Mouse (Mus musculus) heart, embryonic 14.5 days (tissue): Measurements from ENCODE around the gene Slc22a22. TPM values are rescaled to one million over a fixed set of nuclear protein-coding genes. Genes with fewer than 3 reads are reported as not detected.
A peak's percentile ranks its signal among the peaks of the same experiment; 100 is the strongest.

ENCODE experiments used
- ATAC-seq: fragments of 200-750 bp; cut with Nextera tagmentation; 2 replicates; pipeline ENCODE4 v1.8.0; 2017; ENCODE audit warnings: low read depth, moderate TSS enrichment; ENCODE audit not compliant: insufficient number of reproducible peaks, insufficient read depth, low FRiP score
- H3K27ac ChIP-seq, 2 experiments: fragments of 200-500 bp in 1 of 2; fragments of 300-500 bp in 1 of 2; sonication (generic) in 1 of 2; replicated peaks in 1 of 2; 2 replicates each; pipeline ENCODE4 v1.5.1; 2012 to 2014; ENCODE audit warnings: low read depth in 2 of 2, low read length in 2 of 2, control low read depth in 1 of 2, mild to moderate bottlenecking in 1 of 2, mixed read lengths in 1 of 2; ENCODE audit not compliant: control insufficient read depth in 1 of 2, insufficient read depth in 1 of 2
- H3K27me3 ChIP-seq: fragments of 300-500 bp; sonication (generic); 2 replicates; pipeline ENCODE4 v1.6.1; 2014; ENCODE audit warnings: mild to moderate bottlenecking, low read length, control low read depth; ENCODE audit not compliant: control insufficient read depth, insufficient read depth
- H3K36me3 ChIP-seq: fragments of 300-500 bp; sonication (generic); 2 replicates; pipeline ENCODE4 v1.6.1; 2014; ENCODE audit warnings: mild to moderate bottlenecking, control low read depth, low read length, mixed read lengths; ENCODE audit not compliant: control insufficient read depth, insufficient read depth
- H3K4me1 ChIP-seq, 2 experiments: fragments of 200-500 bp in 1 of 2; fragments of 300-500 bp in 1 of 2; sonication (generic) in 1 of 2; 2 replicates each; pipeline ENCODE4 v1.6.1; 2012 to 2014; ENCODE audit warnings: low read length in 2 of 2, control low read depth in 1 of 2, mixed read lengths in 1 of 2; ENCODE audit not compliant: control insufficient read depth in 2 of 2, insufficient read depth in 2 of 2
- H3K4me2 ChIP-seq: fragments of 300-500 bp; sonication (generic); 2 replicates; pipeline ENCODE4 v1.6.1; 2014; ENCODE audit warnings: mild to moderate bottlenecking, low read length
- H3K4me3 ChIP-seq, 2 experiments: fragments of 200-500 bp in 1 of 2; fragments of 300-500 bp in 1 of 2; sonication (generic) in 1 of 2; 2 replicates each; pipeline ENCODE4 v1.5.1; 2012 to 2014; ENCODE audit warnings: low read length in 2 of 2, mild to moderate bottlenecking in 2 of 2, control low read depth in 1 of 2, low read depth in 1 of 2, moderate library complexity in 1 of 2; ENCODE audit not compliant: control insufficient read depth in 1 of 2, insufficient read depth in 1 of 2
- H3K9ac ChIP-seq: fragments of 300-500 bp; sonication (generic); 2 replicates; pipeline ENCODE4 v1.6.1; 2014; ENCODE audit warnings: mild to moderate bottlenecking, low read length
- H3K9me3 ChIP-seq: fragments of 300-500 bp; sonication (generic); 2 replicates; pipeline ENCODE4 v1.6.1; 2016; ENCODE audit warnings: low read length, control low read depth; ENCODE audit not compliant: control insufficient read depth
- WGBS: fragments of 180-500 bp; shearing (Covaris S2); extraction: QIAGEN DNeasy Blood & Tissue Kit; methylation state at CpG from one replicate; pipeline ENCODE4 v1.1.7; 2014; 5-methylcytosine and 5-hydroxymethylcytosine counted together
- polyA plus RNA-seq: library from polyadenylated mRNA; unstranded; fragments of >200 nt; fragmentation: Nextera tagmentation; extraction: Ambion mirVana; gene quantifications from 2 replicates; pipeline ENCODE4 v1.2.1, GENCODE M21; 2014

Slc22a22 gene
- polyA plus RNA-seq, 1 experiment from 2014 or later: not detected

GRCm38 (mm10) chr15:57461284-57461683 lies 16.1 kb downstream of the Slc22a22 start:
- H3K27me3 ChIP-seq: no peaks in the 10 kb centered on the region
- 37% methylated on average over 1 of the region's 1 CpGs for WGBS
- no peak overlapping the region for H3K27ac ChIP-seq

DNA sequence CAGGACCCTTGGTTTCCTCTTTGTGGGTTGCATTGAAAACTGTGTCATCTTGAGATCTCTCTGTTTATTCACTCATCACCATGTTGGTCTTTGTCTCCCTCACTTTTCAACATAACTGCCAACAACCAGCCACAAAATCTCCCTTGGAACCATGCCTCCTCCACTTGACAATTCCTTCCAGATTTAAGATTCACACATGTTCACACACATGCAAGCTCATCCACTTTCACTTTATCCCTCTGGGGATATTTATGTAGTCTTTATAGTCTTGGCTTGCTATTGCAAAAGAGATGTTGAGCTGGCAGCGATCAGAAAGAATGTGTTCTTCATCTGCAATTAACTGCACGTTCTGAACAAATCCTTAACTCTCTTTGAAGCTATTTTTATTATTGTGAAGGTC lies 20.1 kb downstream of the Slc22a22 start:
- Histone ChIP-seq H3K4me3 (no peak overlapping the region), H3K9me3 (no peaks in the 10 kb centered on the region), H3K9ac (no peak overlapping the region), H3K27ac (no peak overlapping the region), H3K4me2 (no peak overlapping the region), H3K36me3 (no peaks in the 10 kb centered on the region), H3K4me1 (no peaks in the 10 kb centered on the region), H3K27me3 (no peaks in the 10 kb centered on the region)
- WGBS: 58% methylated on average over 2 of the region's 2 CpGs
- ATAC-seq: no peak

More at GRCm38 (mm10) chr15:57461284-57461683, 16.1 kb downstream of the Slc22a22 start:
- no peak overlapping the region for H3K4me2 ChIP-seq
- no peak overlapping the region for H3K4me3 ChIP-seq
- no peaks in the 10 kb centered on the region for H3K4me1 ChIP-seq
- no peak for ATAC-seq
- H3K36me3 ChIP-seq: no peaks in the 10 kb centered on the region
- no peak overlapping the region for H3K9ac ChIP-seq
- H3K9me3 ChIP-seq: no peaks in the 10 kb centered on the region

DNA sequence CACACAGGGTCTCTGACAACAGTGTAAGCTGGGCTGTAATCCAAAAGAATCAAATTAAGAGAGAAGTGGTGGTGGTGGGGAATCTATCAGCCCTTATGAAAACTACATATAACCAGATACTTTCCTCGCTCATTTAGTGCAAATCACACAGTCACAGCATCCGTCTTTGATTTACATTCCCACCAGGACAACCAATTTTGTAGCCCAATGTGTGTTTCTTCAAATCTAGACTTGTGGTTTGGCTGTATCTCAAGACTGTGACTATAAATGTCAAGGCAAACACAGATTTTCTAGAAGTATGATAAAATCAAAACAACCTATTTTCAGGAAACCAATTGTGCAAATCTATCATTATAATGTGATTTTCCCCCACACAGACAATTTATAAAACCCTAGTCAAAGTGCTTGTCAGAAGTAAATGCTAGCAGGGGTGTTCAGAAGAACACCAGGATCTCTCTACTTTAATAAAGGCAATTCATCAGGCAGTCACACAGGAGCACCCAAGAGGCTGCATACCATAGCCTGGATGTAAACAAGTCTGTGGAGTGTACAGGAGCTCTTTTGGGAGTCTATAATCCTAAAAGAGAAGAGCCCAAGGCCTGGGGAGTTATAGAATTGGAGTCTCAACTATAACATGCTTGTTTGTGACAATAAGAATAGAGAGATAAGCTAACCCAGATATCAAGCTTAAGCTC lies 42.6 kb downstream of the Slc22a22 start:
- Histone ChIP-seq H3K9ac (no peak overlapping the region), H3K4me1 (no peaks in the 10 kb centered on the region), H3K4me3 (no peak overlapping the region), H3K27me3 (no peaks in the 10 kb centered on the region), H3K36me3 (no peaks in the 10 kb centered on the region), H3K9me3 (no peaks in the 10 kb centered on the region), H3K4me2 (no peak overlapping the region), H3K27ac (no peak overlapping the region)
- 78% methylated on average over 2 of the region's 2 CpGs for WGBS
- no peak for ATAC-seq

DNA sequence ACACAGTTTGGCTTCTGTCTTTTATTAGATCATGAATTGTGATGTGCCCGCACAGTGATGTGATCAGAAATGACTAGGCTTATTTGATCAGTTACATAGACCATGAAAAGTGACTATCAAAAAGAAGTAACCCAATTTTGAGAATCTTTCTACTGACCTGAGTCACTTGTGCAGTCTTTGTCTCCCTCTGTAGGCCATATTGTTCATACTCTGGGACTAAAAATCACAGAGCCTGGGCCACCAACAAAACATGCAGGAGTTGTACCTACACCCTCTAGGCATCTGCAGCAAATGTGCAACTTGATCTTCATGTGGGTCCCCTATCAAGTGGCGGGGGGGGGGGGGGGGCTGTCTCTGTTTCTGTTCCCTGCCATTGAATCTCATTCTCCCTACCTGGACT lies 68.9 kb downstream of the Slc22a22 start:
- no peak overlapping the region for H3K4me3 ChIP-seq
- ATAC-seq: no peak
- no peak overlapping the region for H3K9ac ChIP-seq
- H3K27ac ChIP-seq: no peak overlapping the region
- WGBS: 38% methylated on average over 2 of the region's 2 CpGs
- H3K4me2 ChIP-seq: no peak overlapping the region
- no peaks in the 10 kb centered on the region for H3K9me3 ChIP-seq
- H3K4me1 ChIP-seq: no peaks in the 10 kb centered on the region
- H3K36me3 ChIP-seq: no peaks in the 10 kb centered on the region
- H3K27me3 ChIP-seq: no peaks in the 10 kb centered on the region

DNA sequence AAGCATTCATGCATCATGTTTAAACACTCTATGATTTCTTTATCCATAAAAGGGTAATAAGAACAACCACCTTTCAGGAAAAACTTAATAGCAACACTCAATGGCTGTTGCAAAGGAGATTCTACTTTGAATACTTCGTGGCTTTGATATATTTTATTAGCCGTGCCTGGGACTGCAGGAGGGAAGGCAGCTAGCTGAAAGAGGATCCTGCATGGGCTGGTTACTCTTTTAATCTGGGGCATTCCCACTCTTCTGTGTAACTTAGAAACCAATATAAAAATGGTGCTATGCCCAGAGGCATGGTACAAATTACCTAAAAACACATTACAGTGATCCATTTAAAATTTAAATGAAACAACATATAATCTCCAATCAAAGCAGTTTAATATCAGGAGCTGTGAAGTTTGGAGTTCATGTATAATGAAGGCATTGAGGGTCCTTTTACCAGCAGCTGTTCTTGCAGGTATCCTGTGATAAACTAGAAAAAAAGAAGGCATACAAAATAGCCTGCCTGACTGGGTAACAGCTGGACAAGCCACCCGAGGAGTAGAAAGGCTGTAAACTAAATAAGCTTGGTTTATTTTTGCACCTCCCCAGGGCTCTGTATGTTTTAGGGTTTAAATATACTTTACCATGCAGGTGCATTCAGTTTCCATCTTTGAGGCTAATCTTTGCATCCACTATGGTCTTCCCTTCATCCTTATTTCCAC lies 78.8 kb downstream of the Slc22a22 start:
- no peak overlapping the region for H3K4me3 ChIP-seq
- H3K36me3 ChIP-seq: no peaks in the 10 kb centered on the region
- no peak overlapping the region for H3K27ac ChIP-seq
- WGBS: 72% methylated on average over 3 of the region's 3 CpGs
- H3K9ac ChIP-seq: no peak overlapping the region
- no peaks in the 10 kb centered on the region for H3K27me3 ChIP-seq
- no peaks in the 10 kb centered on the region for H3K4me1 ChIP-seq
- ATAC-seq: no peak
- H3K4me2 ChIP-seq: no peak overlapping the region
- no peaks in the 10 kb centered on the region for H3K9me3 ChIP-seq

DNA sequence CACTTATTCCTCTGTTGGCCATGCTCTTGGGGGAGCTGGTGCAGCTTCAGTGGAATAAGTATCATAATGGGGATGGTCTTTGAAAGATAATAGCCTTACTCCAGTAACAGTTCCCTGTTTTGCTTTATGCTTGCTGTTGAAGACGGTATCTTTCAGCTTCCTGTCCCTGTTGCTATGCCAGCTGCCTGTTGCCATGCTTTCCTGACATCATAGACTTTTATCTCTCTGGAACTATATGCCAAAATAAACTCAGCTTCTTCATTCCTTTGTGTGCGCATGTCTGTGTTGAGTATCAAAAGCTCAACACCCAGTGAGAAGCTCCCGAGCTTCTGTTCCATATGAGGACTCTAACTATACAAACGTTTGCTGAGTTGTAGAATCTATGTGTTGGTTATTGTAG lies 83.4 kb downstream of the Slc22a22 start:
- Histone ChIP-seq H3K27me3 (no peaks in the 10 kb centered on the region), H3K9ac (no peak overlapping the region), H3K4me2 (no peak overlapping the region), H3K9me3 (no peaks in the 10 kb centered on the region), H3K27ac (no peak overlapping the region), H3K4me3 (no peak overlapping the region), H3K36me3 (no peaks in the 10 kb centered on the region), H3K4me1 (no peaks in the 10 kb centered on the region)
- 39% methylated on average over 4 of the region's 4 CpGs for WGBS
- 0 out of 2 replicates have a peak, but pooled peaks have one; percentile 31 for ATAC-seq

GRCm38 (mm10) chr15:57380381-57380780 lies 97.0 kb downstream of the Slc22a22 start:
- WGBS: 51% methylated on average over 7 of the region's 7 CpGs
- Histone ChIP-seq H3K36me3 (no peaks in the 10 kb centered on the region), H3K4me2 (no peak overlapping the region), H3K9ac (no peak overlapping the region), H3K27me3 (no peaks in the 10 kb centered on the region), H3K4me1 (no peaks in the 10 kb centered on the region), H3K27ac (no peak overlapping the region), H3K4me3 (no peak overlapping the region), H3K9me3 (no peaks in the 10 kb centered on the region)
- no peak for ATAC-seq
